Mouse (Mus musculus): ENCODE measurements around the gene Heatr1. TPM values are rescaled to one million over a fixed set of nuclear protein-coding genes. Genes with fewer than 3 reads are reported as not detected.
"Not testable (repeated sequence)": the region's sequence is repeated elsewhere in the genome, so short reads cannot be mapped to it uniquely, and the experiment has no call there.

Heatr1 gene
- polyA plus RNA-seq, 1 experiment: 6.4 TPM

GRCm38 (mm10) chr13:12420596-12420995, 25.8 kb downstream of the Heatr1 start:
- H3K4me1 ChIP-seq (ENCODE audit: control insufficient read depth, insufficient read depth, insufficient read length, low read length): no peaks in the 10 kb centered on the region
- H3K4me3 ChIP-seq (ENCODE audit: insufficient read depth, low read depth, low read length): no peak overlapping the region
- no peak overlapping the region for H3K27ac ChIP-seq (replicated peaks; ENCODE audit: low read depth, low read length)

- H3K4me3 ChIP-seq (ENCODE audit: insufficient read depth, low read depth, low read length): no peak overlapping the region
- no peak overlapping the region for H3K27ac ChIP-seq (replicated peaks; ENCODE audit: low read depth, low read length)
- no peaks in the 10 kb centered on the region for H3K4me1 ChIP-seq (ENCODE audit: control insufficient read depth, insufficient read depth, insufficient read length, low read length)
Measured at GRCm38 (mm10) chr13:12428556-12428955, 33.7 kb downstream of the Heatr1 start.

- Histone ChIP-seq H3K27ac (replicated peaks; ENCODE audit: low read depth, low read length) (no peak overlapping the region), H3K4me3 (ENCODE audit: insufficient read depth, low read depth, low read length) (no peak overlapping the region), H3K4me1 (ENCODE audit: control insufficient read depth, insufficient read depth, insufficient read length, low read length) (no peaks in the 10 kb centered on the region)
Measured at GRCm38 (mm10) chr13:12433843-12434242, 39.0 kb downstream of the Heatr1 start.

GRCm38 (mm10) chr13:12439586-12439985, 44.8 kb downstream of the Heatr1 start:
- Histone ChIP-seq H3K4me1 (ENCODE audit: control insufficient read depth, insufficient read depth, insufficient read length, low read length) (no peaks in the 10 kb centered on the region), H3K27ac (replicated peaks; ENCODE audit: low read depth, low read length) (no peak overlapping the region), H3K4me3 (ENCODE audit: insufficient read depth, low read depth, low read length) (no peak overlapping the region)

- no peak overlapping the region for H3K27ac ChIP-seq (replicated peaks; ENCODE audit: low read depth, low read length)
- H3K4me3 ChIP-seq (ENCODE audit: insufficient read depth, low read depth, low read length): no peak overlapping the region
- H3K4me1 ChIP-seq (ENCODE audit: control insufficient read depth, insufficient read depth, insufficient read length, low read length): no peaks in the 10 kb centered on the region
Measured at GRCm38 (mm10) chr13:12440813-12441212, 46.0 kb downstream of the Heatr1 start.

GRCm38 (mm10) chr13:12442008-12442587, 47.3 kb downstream of the Heatr1 start:
- Histone ChIP-seq H3K4me1 (ENCODE audit: control insufficient read depth, insufficient read depth, insufficient read length, low read length) (no peaks in the 10 kb centered on the region), H3K4me3 (ENCODE audit: insufficient read depth, low read depth, low read length) (no peak overlapping the region), H3K27ac (replicated peaks; ENCODE audit: low read depth, low read length) (no peak overlapping the region)

- no peaks in the 10 kb centered on the region for H3K4me1 ChIP-seq (ENCODE audit: control insufficient read depth, insufficient read depth, insufficient read length, low read length)
Measured at GRCm38 (mm10) chr13:12453150-12453549, 58.3 kb downstream of the Heatr1 start.

GRCm38 (mm10) chr13:12454686-12455390, 60.0 kb downstream of the Heatr1 start:
- no peak overlapping the region for H3K4me3 ChIP-seq (ENCODE audit: insufficient read depth, low read depth, low read length)
- no peak overlapping the region for H3K27ac ChIP-seq (replicated peaks; ENCODE audit: low read depth, low read length)
- H3K4me1 ChIP-seq (ENCODE audit: control insufficient read depth, insufficient read depth, insufficient read length, low read length): 0 out of 2 replicates have a peak, but pooled peaks cover 3% of the 10 kb centered on the region

More at GRCm38 (mm10) chr13:12453150-12453549, 58.3 kb downstream of the Heatr1 start:
- Histone ChIP-seq H3K27ac (replicated peaks; ENCODE audit: low read depth, low read length) (no peak overlapping the region), H3K4me3 (ENCODE audit: insufficient read depth, low read depth, low read length) (no peak overlapping the region)

GRCm38 (mm10) chr13:12456711-12457110, 61.9 kb downstream of the Heatr1 start:
- no peak overlapping the region for H3K4me3 ChIP-seq (ENCODE audit: insufficient read depth, low read depth, low read length)
- 0 out of 2 replicates have a peak, but pooled peaks cover 4% of the 10 kb centered on the region for H3K4me1 ChIP-seq (ENCODE audit: control insufficient read depth, insufficient read depth, insufficient read length, low read length)
- H3K27ac ChIP-seq (replicated peaks; ENCODE audit: low read depth, low read length): no peak overlapping the region

- Histone ChIP-seq H3K27ac (replicated peaks; ENCODE audit: low read depth, low read length) (peak overlapping the region; percentile 84), H3K4me3 (ENCODE audit: insufficient read depth, low read depth, low read length) (peak overlapping the region; percentile 93), H3K4me1 (ENCODE audit: control insufficient read depth, insufficient read depth, insufficient read length, low read length) (0 out of 2 replicates have a peak, but pooled peaks cover 4% of the 10 kb centered on the region)
Measured at GRCm38 (mm10) chr13:12460443-12460842, 65.6 kb downstream of the Heatr1 start.

GRCm38 (mm10) chr13:12460881-12461729, 66.3 kb downstream of the Heatr1 start:
- H3K4me3 ChIP-seq (ENCODE audit: insufficient read depth, low read depth, low read length): peak overlapping the region; percentile 93
- H3K4me1 ChIP-seq (ENCODE audit: control insufficient read depth, insufficient read depth, insufficient read length, low read length): 0 out of 2 replicates have a peak, but pooled peaks cover 4% of the 10 kb centered on the region
- H3K27ac ChIP-seq (replicated peaks; ENCODE audit: low read depth, low read length): peak overlapping the region; percentile 84

GRCm38 (mm10) chr13:12461730-12462119, 66.9 kb downstream of the Heatr1 start:
- H3K4me1 ChIP-seq (ENCODE audit: control insufficient read depth, insufficient read depth, insufficient read length, low read length): 0 out of 2 replicates have a peak, but pooled peaks cover 4% of the 10 kb centered on the region
- peak overlapping the region; percentile 93 for H3K4me3 ChIP-seq (ENCODE audit: insufficient read depth, low read depth, low read length)
- peak overlapping the region; percentile 46 for H3K27ac ChIP-seq (replicated peaks; ENCODE audit: low read depth, low read length)

- no peak overlapping the region for H3K27ac ChIP-seq (replicated peaks; ENCODE audit: low read depth, low read length)
- 0 out of 2 replicates have a peak, but pooled peaks cover 4% of the 10 kb centered on the region for H3K4me1 ChIP-seq (ENCODE audit: control insufficient read depth, insufficient read depth, insufficient read length, low read length)
- no peak overlapping the region for H3K4me3 ChIP-seq (ENCODE audit: insufficient read depth, low read depth, low read length)
Measured at GRCm38 (mm10) chr13:12462623-12463022, 67.8 kb downstream of the Heatr1 start.

GRCm38 (mm10) chr13:12464159-12464558, 69.3 kb downstream of the Heatr1 start:
- not testable (repeated sequence) for H3K27ac ChIP-seq (replicated peaks; ENCODE audit: low read depth, low read length); H3K4me1 ChIP-seq (ENCODE audit: control insufficient read depth, insufficient read depth, insufficient read length, low read length); H3K4me3 ChIP-seq (ENCODE audit: insufficient read depth, low read depth, low read length)

- Histone ChIP-seq H3K27ac (replicated peaks; ENCODE audit: low read depth, low read length) (no peak within 1 kb of the TSS), H3K4me3 (ENCODE audit: insufficient read depth, low read depth, low read length) (no peak within 1 kb of the TSS), H3K4me1 (ENCODE audit: control insufficient read depth, insufficient read depth, insufficient read length, low read length) (0 out of 2 replicates have a peak, but pooled peaks cover 1% of the 10 kb centered on the region)
Measured at GRCm38 (mm10) chr13:12464844-12465243, 70.0 kb downstream of the Heatr1 start, which contains the start of gene Lgals8. Lgals8 (minus strand) TSS chr13:12464944.

Data from brown adipose tissue, adult 24 weeks (tissue).